Mouse (Mus musculus) right cerebral cortex, postnatal 10 days (tissue): ENCODE measurements around the gene Ptrhd1.

Experiments
- DNase-seq, 2 experiments: peaks; one replicate each; pipeline ENCODE4 v3.0.0; 2021; ENCODE audit warnings: low spot score in 2 of 2

Ptrhd1 gene

DNA sequence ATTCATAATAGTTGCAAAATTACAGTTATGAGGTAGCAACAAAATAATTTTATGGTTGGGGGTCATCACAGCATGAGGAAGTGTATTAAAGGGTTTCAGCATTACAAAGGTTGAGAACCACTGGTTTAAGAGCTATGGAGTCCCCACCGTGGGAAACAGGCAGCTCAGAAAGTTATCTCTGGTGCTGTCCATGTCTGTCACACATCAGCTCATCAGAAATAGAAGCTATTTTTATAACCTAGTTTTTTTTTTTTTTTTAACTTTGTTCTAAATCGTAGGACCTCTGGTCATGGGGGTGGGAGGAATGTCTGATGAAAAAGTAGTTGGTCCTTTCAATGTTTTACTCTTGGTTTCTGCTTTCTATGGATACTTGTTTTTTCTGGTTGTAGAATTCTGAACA lies 10.0 kb downstream of the Ptrhd1 start:
- no peak for DNase-seq

- DNase-seq: no peak
Observed at GRCm38 (mm10) chr12:4245742-4246141, 11.9 kb downstream of the Ptrhd1 start.

- DNase-seq: no peak
Observed at GRCm38 (mm10) chr12:4249786-4250185, 16.0 kb downstream of the Ptrhd1 start.

DNA sequence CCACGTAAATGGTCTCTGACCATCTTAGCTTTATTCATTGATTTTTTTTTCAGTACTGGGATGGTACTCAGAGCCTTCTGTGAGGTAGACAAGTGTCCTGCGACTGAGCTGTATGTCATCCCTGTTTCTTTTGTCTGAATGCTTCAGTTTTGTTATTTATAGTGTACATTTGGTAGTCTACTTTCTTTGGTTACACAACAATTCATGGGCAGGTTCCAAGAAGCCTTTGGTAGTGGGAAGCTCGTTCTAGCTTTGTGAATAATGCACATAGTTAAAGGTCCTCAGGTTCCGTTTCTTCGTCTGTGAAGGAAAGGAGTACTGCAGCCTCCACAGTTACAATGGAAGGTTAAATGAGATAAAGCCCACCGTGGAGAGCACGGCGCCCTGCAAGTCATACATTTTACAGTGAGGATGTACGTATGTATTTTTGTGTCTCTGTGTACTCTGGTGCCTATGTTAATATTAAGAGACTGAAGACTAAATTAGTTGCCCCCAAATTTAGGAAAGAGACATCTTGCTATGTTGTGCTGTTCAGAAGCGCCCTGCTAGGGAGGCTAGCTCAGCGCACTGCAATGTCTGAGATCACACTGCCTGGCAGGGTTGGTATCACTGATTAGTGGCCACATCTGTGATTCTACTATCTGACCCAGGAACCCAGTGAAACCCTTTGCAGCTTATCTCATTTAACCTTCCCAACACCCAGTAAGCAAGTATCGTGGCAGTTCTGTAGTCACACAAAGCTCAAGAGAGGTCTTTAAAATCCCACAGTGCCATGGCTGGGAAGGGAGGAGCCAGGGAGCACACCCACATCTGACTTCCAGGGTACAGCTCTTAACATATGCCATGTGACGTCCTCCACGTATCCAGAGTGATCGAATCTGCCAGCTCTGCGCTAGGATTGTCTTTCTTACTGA lies 19.2 kb downstream of the Ptrhd1 start:
- DNase-seq: no peak

- no peak for DNase-seq
Observed at GRCm38 (mm10) chr12:4267765-4268164, 33.9 kb downstream of the Ptrhd1 start.

- DNase-seq: no peak
Observed at GRCm38 (mm10) chr12:4271078-4271477, 37.3 kb downstream of the Ptrhd1 start.

- DNase-seq: no peak
Observed at GRCm38 (mm10) chr12:4278978-4279755, 45.3 kb downstream of the Ptrhd1 start.

- no peak for DNase-seq
Observed at GRCm38 (mm10) chr12:4279878-4280277, 46.1 kb downstream of the Ptrhd1 start.

DNA sequence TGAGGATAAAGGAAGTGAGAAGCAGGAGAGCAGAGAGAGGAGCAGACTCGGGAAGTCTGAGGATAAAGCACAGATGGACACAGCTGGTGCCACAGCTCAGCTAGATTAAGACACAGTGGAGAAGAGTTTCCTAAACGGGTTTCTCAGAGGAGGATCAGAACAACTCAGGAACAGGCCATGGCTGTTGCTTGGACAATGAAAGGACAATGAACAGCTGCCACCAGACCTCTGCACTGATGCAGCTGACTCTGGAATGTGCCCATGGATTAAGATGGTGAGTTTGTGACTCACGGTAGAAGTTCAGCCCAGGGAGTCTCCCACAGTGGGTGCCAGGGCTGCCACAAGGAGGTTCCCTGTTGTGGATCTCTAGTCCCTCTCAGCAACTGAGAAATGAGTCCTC lies 51.4 kb downstream of the Ptrhd1 start:
- no peak for DNase-seq
